Mouse (Mus musculus): ENCODE measurements around the gene Cog4.

GRCm38 (mm10) chr8:110881741-110882310 is 35.4 kb downstream of the Cog4 start:
- TF ChIP-seq CTCF (IDR thresholded peaks at IDR 0.05; ENCODE audit: low read depth) (no peak), EP300 (IDR thresholded peaks at IDR 0.05; ENCODE audit: low read depth) (no peak)

Measured in heart, postnatal 0 days (tissue).